Mouse (Mus musculus) hindbrain, postnatal 0 days (tissue): Measurements from ENCODE around the gene Tmem192. TPM values are rescaled to one million over a fixed set of nuclear protein-coding genes. Genes with fewer than 3 reads are reported as not detected.
"Not testable (repeated sequence)": the region's sequence is repeated elsewhere in the genome, so short reads cannot be mapped to it uniquely, and the experiment has no call there.

ENCODE experiments used
- ATAC-seq: fragments of 200-750 bp; cut with Nextera tagmentation; 2 replicates; pipeline ENCODE4 v1.8.0; 2017; ENCODE audit warnings: mild to moderate bottlenecking, moderate TSS enrichment, moderate library complexity
- DNase-seq: peaks from one replicate; pipeline ENCODE4 v3.0.0-alpha.2; 2015; ENCODE audit warnings: low spot score
- H3K27ac ChIP-seq: fragments of 300-500 bp; sonication (generic); 2 replicates; pipeline ENCODE4 v1.5.1; 2014; ENCODE audit warnings: mild to moderate bottlenecking
- H3K27me3 ChIP-seq: fragments of 300-500 bp; sonication (generic); 2 replicates; pipeline ENCODE4 v1.6.1; 2014; ENCODE audit warnings: low read length, mixed read lengths; ENCODE audit not compliant: insufficient read depth
- H3K36me3 ChIP-seq: fragments of 300-500 bp; sonication (generic); 2 replicates; pipeline ENCODE4 v1.6.1; 2014; ENCODE audit warnings: low read length, mixed read lengths; ENCODE audit not compliant: insufficient read depth
- H3K4me1 ChIP-seq: fragments of 300-500 bp; sonication (generic); 2 replicates; pipeline ENCODE4 v1.6.1; 2014; ENCODE audit warnings: antibody characterized with exemption, low read length, mixed read lengths; ENCODE audit not compliant: insufficient read depth
- H3K4me2 ChIP-seq: fragments of 300-500 bp; sonication (generic); 2 replicates; pipeline ENCODE4 v1.6.1; 2014; ENCODE audit warnings: low read depth, mild to moderate bottlenecking, low read length, moderate library complexity, mixed read lengths
- H3K4me3 ChIP-seq: fragments of 300-500 bp; sonication (generic); 2 replicates; pipeline ENCODE4 v1.5.1; 2014; ENCODE audit warnings: low read length
- H3K9ac ChIP-seq: fragments of 300-500 bp; sonication (generic); replicated peaks from 2 replicates; pipeline ENCODE4 v1.6.1; 2014; ENCODE audit warnings: mild to moderate bottlenecking, low read length, moderate library complexity, mixed read lengths
- H3K9me3 ChIP-seq: fragments of 300-500 bp; sonication (generic); 2 replicates; pipeline ENCODE4 v1.6.1; 2016; ENCODE audit warnings: low read length, mixed read lengths
- CTCF ChIP-seq: IDR thresholded peaks from 2 replicates; pipeline ENCODE4 v1.5.1; 2016; ENCODE audit warnings: antibody characterized with exemption, control low read depth, low read depth
- WGBS: fragments of 180-500 bp; shearing (Covaris S2); extraction: QIAGEN DNeasy Blood & Tissue Kit; methylation state at CpG from one replicate; pipeline ENCODE4 v1.1.7; 2014; 5-methylcytosine and 5-hydroxymethylcytosine counted together
- polyA plus RNA-seq: library from polyadenylated mRNA; unstranded; fragments of >200 nt; fragmentation: Nextera tagmentation; extraction: Ambion mirVana; gene quantifications from 2 replicates; pipeline ENCODE4 v1.2.1, GENCODE M21; 2015
- total RNA-seq: library from RNA; depleted of rRNA; stranded (reverse); fragments of >200 nt; gene quantifications from 2 replicates; pipeline ENCODE4 v1.2.3, GENCODE M21; 2014

Gene Tmem192
- total and polyA plus RNA-seq, 2 experiments from 2014 or later: 21.1 to 45.4 TPM

GRCm38 (mm10) chr8:64952101-64952500, 5.1 kb downstream of the Tmem192 start:
- Histone ChIP-seq H3K27ac (no peak overlapping the region), H3K9ac (no peak overlapping the region), H3K4me3 (no peak overlapping the region), H3K4me2 (no peak overlapping the region), H3K9me3 (no peaks in the 10 kb centered on the region), H3K4me1 (peaks cover 4% of the 10 kb centered on the region; the same call in 1 of the 2 replicates), H3K27me3 (no peaks in the 10 kb centered on the region), H3K36me3 (no peaks in the 10 kb centered on the region)
- DNase-seq (no peak), ATAC-seq (no peak)
- WGBS: 84% methylated on average over 6 of the region's 6 CpGs
- no peak for TF ChIP-seq CTCF

GRCm38 (mm10) chr8:64959025-64959424, 12.0 kb downstream of the Tmem192 start:
- Histone ChIP-seq H3K9ac (no peak overlapping the region), H3K4me2 (no peak overlapping the region), H3K9me3 (no peaks in the 10 kb centered on the region), H3K4me1 (no peaks in the 10 kb centered on the region), H3K27me3 (no peaks in the 10 kb centered on the region), H3K36me3 (0 out of 2 replicates have a peak, but pooled peaks cover 9% of the 10 kb centered on the region), H3K27ac (no peak overlapping the region), H3K4me3 (no peak overlapping the region)
- 84% methylated on average over 9 of the region's 9 CpGs for WGBS
- no peak for TF ChIP-seq CTCF
- ATAC-seq (no peak), DNase-seq (no peak)

GRCm38 (mm10) chr8:64962836-64963235, 15.9 kb downstream of the Tmem192 start:
- Histone ChIP-seq H3K9ac (no peak overlapping the region), H3K9me3 (no peaks in the 10 kb centered on the region), H3K27me3 (no peaks in the 10 kb centered on the region), H3K4me2 (no peak overlapping the region), H3K27ac (no peak overlapping the region), H3K4me1 (no peaks in the 10 kb centered on the region), H3K36me3 (peaks cover 14% of the 10 kb centered on the region; the same call in 1 of the 2 replicates), H3K4me3 (no peak overlapping the region)
- DNase-seq: peak; percentile 41
- ATAC-seq: 0 out of 2 replicates have a peak, but pooled peaks have one; percentile 35
- peak; percentile 57 for TF ChIP-seq CTCF

GRCm38 (mm10) chr8:64983150-64983897, 36.3 kb downstream of the Tmem192 start:
- TF ChIP-seq CTCF: no peak
- DNase-seq: peak; percentile 20

GRCm38 (mm10) chr8:64987731-64988130, 40.7 kb downstream of the Tmem192 start, which contains the start of gene Trim75:
Gene Trim75 (minus strand): TSS chr8:64987831.
- no peak within 1 kb of the TSS for H3K9ac ChIP-seq
- H3K27me3 ChIP-seq: no peaks in the 10 kb centered on the region
- H3K4me1 ChIP-seq: no peaks in the 10 kb centered on the region
- WGBS: 85% methylated on average over 4 of the region's 4 CpGs
- ATAC-seq: no peak
- no peak for DNase-seq
- H3K9me3 ChIP-seq: no peaks in the 10 kb centered on the region
- H3K4me3 ChIP-seq: no peak within 1 kb of the TSS
- no peak within 1 kb of the TSS for H3K4me2 ChIP-seq
- no peak for TF ChIP-seq CTCF
- no peak within 1 kb of the TSS for H3K27ac ChIP-seq
- no peaks in the 10 kb centered on the region for H3K36me3 ChIP-seq

More at GRCm38 (mm10) chr8:64983150-64983897, 36.3 kb downstream of the Tmem192 start:
- no peak overlapping the region for H3K9ac ChIP-seq
- ATAC-seq: peak; percentile 62
- no peaks in the 10 kb centered on the region for H3K36me3 ChIP-seq
- H3K4me3 ChIP-seq: no peak overlapping the region
- no peak overlapping the region for H3K4me2 ChIP-seq
- no peaks in the 10 kb centered on the region for H3K27me3 ChIP-seq
- 59% methylated on average over 20 of the region's 20 CpGs for WGBS
- no peaks in the 10 kb centered on the region for H3K4me1 ChIP-seq
- H3K27ac ChIP-seq: no peak overlapping the region
- H3K9me3 ChIP-seq: no peaks in the 10 kb centered on the region

- 86% methylated on average over 4 of the region's 4 CpGs for WGBS
- H3K4me3 ChIP-seq: no peak overlapping the region
- H3K27me3 ChIP-seq: no peaks in the 10 kb centered on the region
- no peak overlapping the region for H3K4me2 ChIP-seq
- DNase-seq: no peak
- no peak for ATAC-seq
- no peak overlapping the region for H3K27ac ChIP-seq
- no peak overlapping the region for H3K9ac ChIP-seq
- H3K9me3 ChIP-seq: no peaks in the 10 kb centered on the region
- no peak for TF ChIP-seq CTCF
- H3K36me3 ChIP-seq: no peaks in the 10 kb centered on the region
- H3K4me1 ChIP-seq: no peaks in the 10 kb centered on the region
Measured at GRCm38 (mm10) chr8:64998806-64999365, 51.9 kb downstream of the Tmem192 start.

- H3K4me3 ChIP-seq, H3K9me3 ChIP-seq, H3K4me2 ChIP-seq, DNase-seq, H3K27ac ChIP-seq, H3K27me3 ChIP-seq, H3K36me3 ChIP-seq, ATAC-seq, H3K9ac ChIP-seq, H3K4me1 ChIP-seq: not testable (repeated sequence)
- 82% methylated on average over 6 of the region's 6 CpGs for WGBS
Measured at GRCm38 (mm10) chr8:65007616-65008015, 60.6 kb downstream of the Tmem192 start.
